Mouse (Mus musculus) small intestine, adult 2 months (tissue): ENCODE results near the gene Mybpc2.

Experiments
- CTCF ChIP-seq: fragments of 200-500 bp; IDR thresholded peaks from 2 replicates; pipeline ENCODE4 v1.5.1; 2012; ENCODE audit warnings: low read depth, mild to moderate bottlenecking, control low read depth, inconsistent platforms, low read length, moderate library complexity, mixed read lengths; ENCODE audit not compliant: insufficient replicate concordance, insufficient read length; ENCODE audit errors: extremely low read depth
- POLR2A ChIP-seq: fragments of 200-500 bp; IDR thresholded peaks from 2 replicates; pipeline ENCODE4 v1.6.1; 2012; ENCODE audit warnings: low read depth, mild to moderate bottlenecking, control low read depth, inconsistent platforms, low read length, moderate library complexity

- no peak for TF ChIP-seq POLR2A
- no peak for TF ChIP-seq CTCF
Observed at GRCm38 (mm10) chr7:44486927-44487575, 37.4 kb downstream of the Mybpc2 start.
